Mouse (Mus musculus): ENCODE data around the gene Car6. TPM values are rescaled to one million over a fixed set of nuclear protein-coding genes. Genes with fewer than 3 reads are reported as not detected.

Car6 gene
- polyA plus RNA-seq (2014; fragmentation: Nextera tagmentation; extraction: Ambion mirVana), result not detected in 2 replicates

GRCm38 (mm10) chr4:150201232-150201631 lies at the start of gene Car6:
TSS of gene Car6 (minus strand) at chr4:150201332.
- no peak within 1 kb of the TSS for H3K4me3 ChIP-seq (ENCODE audit: low read depth, low read length)
- no peaks in the 10 kb centered on the region for H3K27me3 ChIP-seq (replicated peaks; ENCODE audit: control insufficient read depth, insufficient read depth, low read length)
- WGBS, result 51% methylated on average over 5 of the region's 5 CpGs
- no peaks in the 10 kb centered on the region for H3K36me3 ChIP-seq (ENCODE audit: control insufficient read depth, insufficient read depth, low read length)
- no peak within 1 kb of the TSS for H3K4me2 ChIP-seq (ENCODE audit: low read depth, low read length)
- no peak within 1 kb of the TSS for H3K9ac ChIP-seq (ENCODE audit: low read depth, low read length)
- H3K27ac ChIP-seq (replicated peaks; ENCODE audit: low read depth, low read length), result no peak within 1 kb of the TSS
- H3K9me3 ChIP-seq (ENCODE audit: control insufficient read depth, low read length), result no peaks in the 10 kb centered on the region
- H3K4me1 ChIP-seq (ENCODE audit: control insufficient read depth, insufficient read depth, low read length), result no peaks in the 10 kb centered on the region
- ATAC-seq (ENCODE audit: low read depth), result no peak
- no peak for DNase-seq (ENCODE audit: low spot score)

GRCm38 (mm10) chr4:150249731-150250270 lies 48.7 kb upstream of the Car6 start:
- no peak overlapping the region for H3K9ac ChIP-seq (ENCODE audit: low read depth, low read length)
- no peak overlapping the region for H3K4me3 ChIP-seq (ENCODE audit: low read depth, low read length)
- H3K27ac ChIP-seq (replicated peaks; ENCODE audit: low read depth, low read length), result no peak overlapping the region
- WGBS, result 77% methylated on average over 5 of the region's 5 CpGs
- H3K27me3 ChIP-seq (replicated peaks; ENCODE audit: control insufficient read depth, insufficient read depth, low read length), result no peaks in the 10 kb centered on the region
- ATAC-seq (ENCODE audit: low read depth) (no peak), DNase-seq (ENCODE audit: low spot score) (no peak)
- no peak overlapping the region for H3K4me2 ChIP-seq (ENCODE audit: low read depth, low read length)
- peaks cover 6% of the 10 kb centered on the region; the same call in 1 of the 2 replicates for H3K4me1 ChIP-seq (ENCODE audit: control insufficient read depth, insufficient read depth, low read length)
- peaks cover 61% of the 10 kb centered on the region for H3K36me3 ChIP-seq (ENCODE audit: control insufficient read depth, insufficient read depth, low read length)
- H3K9me3 ChIP-seq (ENCODE audit: control insufficient read depth, low read length), result no peaks in the 10 kb centered on the region

DNA sequence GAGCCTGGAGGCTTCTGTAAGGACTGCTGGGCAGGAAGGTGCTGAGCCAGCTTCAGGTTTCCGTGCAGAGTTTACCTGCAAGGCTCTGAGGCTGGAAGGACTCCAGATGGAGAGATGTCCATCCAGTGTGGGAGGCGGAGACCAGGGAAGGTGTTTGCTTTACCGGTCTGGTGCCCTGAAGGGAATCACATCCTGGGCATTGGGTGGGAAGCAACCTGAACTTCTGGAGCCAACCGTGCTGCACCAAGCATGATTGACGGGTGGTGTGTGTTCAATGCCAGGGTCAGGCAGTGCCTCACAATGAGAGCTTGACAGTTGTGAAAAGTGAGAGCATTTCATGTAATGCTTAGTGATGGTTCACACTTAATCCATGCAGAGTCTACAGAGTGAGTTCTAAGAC lies 47.8 kb upstream of the Car6 start:
- Histone ChIP-seq H3K4me2 (ENCODE audit: low read depth, low read length) (no peak overlapping the region), H3K9ac (ENCODE audit: low read depth, low read length) (no peak overlapping the region), H3K27me3 (replicated peaks; ENCODE audit: control insufficient read depth, insufficient read depth, low read length) (no peaks in the 10 kb centered on the region), H3K27ac (replicated peaks; ENCODE audit: low read depth, low read length) (no peak overlapping the region), H3K36me3 (ENCODE audit: control insufficient read depth, insufficient read depth, low read length) (peaks cover 70% of the 10 kb centered on the region), H3K4me1 (ENCODE audit: control insufficient read depth, insufficient read depth, low read length) (peaks cover 6% of the 10 kb centered on the region; the same call in 1 of the 2 replicates), H3K4me3 (ENCODE audit: low read depth, low read length) (no peak overlapping the region), H3K9me3 (ENCODE audit: control insufficient read depth, low read length) (no peaks in the 10 kb centered on the region)
- DNase-seq (ENCODE audit: low spot score), result no peak
- WGBS, result 74% methylated on average over 5 of the region's 5 CpGs
- no peak for ATAC-seq (ENCODE audit: low read depth)

DNA sequence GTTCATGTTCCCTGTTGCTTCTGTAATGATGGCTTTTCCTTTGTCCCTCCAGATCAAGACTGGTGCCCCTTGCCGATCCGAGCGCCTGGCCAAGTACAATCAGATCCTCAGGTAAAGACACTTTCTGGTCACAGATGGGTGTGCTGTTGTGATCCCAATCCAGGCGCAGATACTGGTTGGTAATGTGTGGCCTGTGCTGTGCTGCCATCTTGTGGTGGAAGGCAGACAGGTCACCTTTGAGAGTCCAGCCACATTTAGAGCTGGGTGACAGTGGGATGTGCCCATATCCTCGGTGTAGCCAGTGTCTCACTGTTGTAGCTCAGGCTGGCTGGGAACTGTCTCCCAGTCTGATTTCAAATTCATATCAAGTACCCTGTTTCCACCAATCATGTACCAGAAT lies 46.9 kb upstream of the Car6 start:
- peaks cover 79% of the 10 kb centered on the region for H3K36me3 ChIP-seq (ENCODE audit: control insufficient read depth, insufficient read depth, low read length)
- WGBS, result 54% methylated on average over 5 of the region's 5 CpGs

GRCm38 (mm10) chr4:150245876-150246275 lies 44.7 kb upstream of the Car6 start:
- H3K9ac ChIP-seq (ENCODE audit: low read depth, low read length), result no peak overlapping the region
- H3K4me1 ChIP-seq (ENCODE audit: control insufficient read depth, insufficient read depth, low read length), result peaks cover 3% of the 10 kb centered on the region; the same call in 1 of the 2 replicates
- H3K27ac ChIP-seq (replicated peaks; ENCODE audit: low read depth, low read length), result no peak overlapping the region
- ATAC-seq (ENCODE audit: low read depth), result no peak
- H3K27me3 ChIP-seq (replicated peaks; ENCODE audit: control insufficient read depth, insufficient read depth, low read length), result no peaks in the 10 kb centered on the region
- DNase-seq (ENCODE audit: low spot score), result peak; percentile 44
- WGBS, result 54% methylated on average over 2 of the region's 2 CpGs
- no peaks in the 10 kb centered on the region for H3K9me3 ChIP-seq (ENCODE audit: control insufficient read depth, low read length)
- peaks cover 94% of the 10 kb centered on the region for H3K36me3 ChIP-seq (ENCODE audit: control insufficient read depth, insufficient read depth, low read length)
- no peak overlapping the region for H3K4me2 ChIP-seq (ENCODE audit: low read depth, low read length)
- H3K4me3 ChIP-seq (ENCODE audit: low read depth, low read length), result no peak overlapping the region

More for the DNA sequence above, 46.9 kb upstream of the Car6 start:
- H3K9ac ChIP-seq (ENCODE audit: low read depth, low read length), result no peak overlapping the region
- H3K27me3 ChIP-seq (replicated peaks; ENCODE audit: control insufficient read depth, insufficient read depth, low read length), result no peaks in the 10 kb centered on the region
- ATAC-seq (ENCODE audit: low read depth) (peak; percentile 41; the same call in 1 of the 2 replicates), DNase-seq (ENCODE audit: low spot score) (peak; percentile 65)
- H3K4me3 ChIP-seq (ENCODE audit: low read depth, low read length), result no peak overlapping the region
- no peaks in the 10 kb centered on the region for H3K9me3 ChIP-seq (ENCODE audit: control insufficient read depth, low read length)
- peaks cover 6% of the 10 kb centered on the region; the same call in 1 of the 2 replicates for H3K4me1 ChIP-seq (ENCODE audit: control insufficient read depth, insufficient read depth, low read length)
- H3K4me2 ChIP-seq (ENCODE audit: low read depth, low read length), result no peak overlapping the region
- H3K27ac ChIP-seq (replicated peaks; ENCODE audit: low read depth, low read length), result no peak overlapping the region

DNA sequence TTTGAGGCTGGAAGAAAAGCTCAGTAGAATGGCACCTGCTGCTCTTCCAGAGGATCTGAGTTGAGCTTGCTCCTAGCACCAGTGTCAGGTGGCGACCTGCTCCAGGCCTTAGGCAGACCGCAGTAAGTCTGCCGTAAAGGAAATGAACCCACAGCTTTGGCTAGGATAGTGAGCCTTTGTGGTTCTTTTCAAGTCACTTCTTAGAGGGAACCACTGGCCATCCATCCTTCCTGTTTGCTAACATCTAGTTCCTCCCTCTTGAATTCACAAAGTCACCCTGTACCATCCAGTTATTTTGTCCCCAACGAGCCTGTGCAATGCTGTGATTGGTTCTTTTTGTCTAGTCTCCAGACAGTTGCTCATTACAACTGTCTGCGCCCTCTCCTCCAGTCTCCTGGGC lies 41.6 kb upstream of the Car6 start:
- Histone ChIP-seq H3K27me3 (replicated peaks; ENCODE audit: control insufficient read depth, insufficient read depth, low read length) (no peaks in the 10 kb centered on the region), H3K4me2 (ENCODE audit: low read depth, low read length) (no peak overlapping the region), H3K27ac (replicated peaks; ENCODE audit: low read depth, low read length) (no peak overlapping the region), H3K9ac (ENCODE audit: low read depth, low read length) (no peak overlapping the region), H3K4me1 (ENCODE audit: control insufficient read depth, insufficient read depth, low read length) (peaks cover 11% of the 10 kb centered on the region), H3K9me3 (ENCODE audit: control insufficient read depth, low read length) (no peaks in the 10 kb centered on the region), H3K36me3 (ENCODE audit: control insufficient read depth, insufficient read depth, low read length) (peaks cover 83% of the 10 kb centered on the region), H3K4me3 (ENCODE audit: low read depth, low read length) (no peak overlapping the region)
- WGBS, result 76% methylated on average over 5 of the region's 5 CpGs
- ATAC-seq (ENCODE audit: low read depth), result no peak
- no peak for DNase-seq (ENCODE audit: low spot score)

DNA sequence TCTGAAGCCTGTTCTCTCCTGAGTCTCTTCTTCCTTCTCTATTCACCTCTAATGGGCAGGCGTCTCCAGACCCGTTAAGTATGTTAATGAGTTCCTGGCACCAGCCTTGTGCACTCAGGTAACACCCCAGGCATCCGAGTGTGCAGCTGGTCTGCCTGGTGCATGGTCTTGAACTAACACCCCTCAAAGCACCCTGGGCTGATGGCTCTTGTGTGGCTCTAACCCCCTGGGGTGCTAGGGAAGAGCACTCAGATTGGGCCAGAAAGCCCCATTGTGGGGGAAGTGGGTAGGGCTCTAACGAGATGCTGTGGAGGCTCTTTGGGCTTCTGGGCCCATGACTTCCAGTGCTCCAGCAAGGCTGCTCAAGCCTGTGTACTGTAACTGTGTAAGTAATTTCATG lies 40.6 kb upstream of the Car6 start:
- no peak overlapping the region for H3K27ac ChIP-seq (replicated peaks; ENCODE audit: low read depth, low read length)
- peaks cover 73% of the 10 kb centered on the region for H3K36me3 ChIP-seq (ENCODE audit: control insufficient read depth, insufficient read depth, low read length)
- no peak overlapping the region for H3K4me3 ChIP-seq (ENCODE audit: low read depth, low read length)
- DNase-seq (ENCODE audit: low spot score) (no peak), ATAC-seq (ENCODE audit: low read depth) (no peak)
- peaks cover 11% of the 10 kb centered on the region for H3K4me1 ChIP-seq (ENCODE audit: control insufficient read depth, insufficient read depth, low read length)
- WGBS, result 80% methylated on average over 4 of the region's 4 CpGs
- H3K4me2 ChIP-seq (ENCODE audit: low read depth, low read length), result no peak overlapping the region
- no peaks in the 10 kb centered on the region for H3K27me3 ChIP-seq (replicated peaks; ENCODE audit: control insufficient read depth, insufficient read depth, low read length)
- no peaks in the 10 kb centered on the region for H3K9me3 ChIP-seq (ENCODE audit: control insufficient read depth, low read length)
- 0 out of 2 replicates have a peak overlapping the region, but pooled peaks have one; percentile 30 for H3K9ac ChIP-seq (ENCODE audit: low read depth, low read length)

DNA sequence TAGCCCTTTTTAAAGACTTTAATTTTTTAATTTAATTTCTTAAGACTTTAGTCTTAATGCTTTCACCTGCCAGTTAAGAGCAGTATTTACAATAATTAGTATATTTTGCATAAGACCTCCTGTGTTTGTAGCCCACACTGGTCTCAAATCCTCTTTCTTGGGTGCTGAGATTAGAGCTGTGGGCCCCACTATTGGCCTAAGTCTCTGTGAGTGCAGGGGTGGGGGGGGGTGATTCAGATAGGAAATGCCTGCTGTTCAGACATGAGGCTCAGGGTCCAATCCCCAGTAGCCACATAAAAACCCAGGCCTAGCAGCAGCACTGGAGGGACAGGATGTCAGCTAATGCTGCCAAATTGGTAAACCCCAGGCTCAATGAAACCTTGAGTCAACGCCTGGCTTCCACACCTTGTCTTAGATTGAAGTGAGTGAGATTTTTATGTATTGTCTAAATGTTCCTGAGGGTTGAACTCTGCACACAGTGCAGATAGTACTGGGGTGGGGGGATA lies 39.3 kb upstream of the Car6 start:
- Histone ChIP-seq H3K27me3 (replicated peaks; ENCODE audit: control insufficient read depth, insufficient read depth, low read length) (no peaks in the 10 kb centered on the region), H3K27ac (replicated peaks; ENCODE audit: low read depth, low read length) (no peak overlapping the region), H3K4me1 (ENCODE audit: control insufficient read depth, insufficient read depth, low read length) (peaks cover 13% of the 10 kb centered on the region), H3K4me2 (ENCODE audit: low read depth, low read length) (peak overlapping the region; percentile 36; the same call in 1 of the 2 replicates), H3K4me3 (ENCODE audit: low read depth, low read length) (no peak overlapping the region), H3K36me3 (ENCODE audit: control insufficient read depth, insufficient read depth, low read length) (peaks cover 60% of the 10 kb centered on the region), H3K9me3 (ENCODE audit: control insufficient read depth, low read length) (no peaks in the 10 kb centered on the region), H3K9ac (ENCODE audit: low read depth, low read length) (no peak overlapping the region)
- ATAC-seq (ENCODE audit: low read depth) (no peak), DNase-seq (ENCODE audit: low spot score) (no peak)
- 85% methylated on average over 1 of the region's 1 CpGs for WGBS

GRCm38 (mm10) chr4:150239951-150240368 lies 38.8 kb upstream of the Car6 start:
- peak; percentile 96 for DNase-seq (ENCODE audit: low spot score)
- H3K4me2 ChIP-seq (ENCODE audit: low read depth, low read length), result peak overlapping the region; percentile 82
- 11% methylated on average over 5 of the region's 6 CpGs for WGBS
- H3K4me1 ChIP-seq (ENCODE audit: control insufficient read depth, insufficient read depth, low read length), result peaks cover 15% of the 10 kb centered on the region
- H3K27ac ChIP-seq (replicated peaks; ENCODE audit: low read depth, low read length), result peak overlapping the region; percentile 16
- no peak overlapping the region for H3K9ac ChIP-seq (ENCODE audit: low read depth, low read length)
- H3K27me3 ChIP-seq (replicated peaks; ENCODE audit: control insufficient read depth, insufficient read depth, low read length), result no peaks in the 10 kb centered on the region
- ATAC-seq (ENCODE audit: low read depth), result peak; percentile 28; the same call in 1 of the 2 replicates
- H3K9me3 ChIP-seq (ENCODE audit: control insufficient read depth, low read length), result no peaks in the 10 kb centered on the region
- H3K36me3 ChIP-seq (ENCODE audit: control insufficient read depth, insufficient read depth, low read length), result peaks cover 56% of the 10 kb centered on the region
- peak overlapping the region; percentile 90 for H3K4me3 ChIP-seq (ENCODE audit: low read depth, low read length)
